Mouse (Mus musculus) forebrain, embryonic 12.5 days (tissue): ENCODE results near the gene Rnf126. TPM values are rescaled to one million over a fixed set of nuclear protein-coding genes. Genes with fewer than 3 reads are reported as not detected.
"Not testable (repeated sequence)": the region's sequence is repeated elsewhere in the genome, so short reads cannot be mapped to it uniquely, and the experiment has no call there.

Experiments
- ATAC-seq: fragments of 200-750 bp; cut with Nextera tagmentation; 2 replicates; pipeline ENCODE4 v1.8.0; 2017; ENCODE audit warnings: moderate TSS enrichment; ENCODE audit not compliant: low FRiP score
- H3K27ac ChIP-seq: fragments of 300-500 bp; sonication (generic); 2 replicates; pipeline ENCODE4 v1.5.1; 2016; ENCODE audit warnings: mild to moderate bottlenecking
- H3K27me3 ChIP-seq: fragments of 300-500 bp; sonication (generic); 2 replicates; pipeline ENCODE4 v1.6.1; 2016; ENCODE audit warnings: mild to moderate bottlenecking
- H3K36me3 ChIP-seq: fragments of 300-500 bp; sonication (generic); replicated peaks from 2 replicates; pipeline ENCODE4 v1.6.1; 2016; ENCODE audit warnings: mild to moderate bottlenecking
- H3K4me1 ChIP-seq: fragments of 300-500 bp; sonication (generic); 2 replicates; pipeline ENCODE4 v1.6.1; 2016
- H3K4me2 ChIP-seq: fragments of 300-500 bp; sonication (generic); 2 replicates; pipeline ENCODE4 v1.6.1; 2016; ENCODE audit warnings: mild to moderate bottlenecking, moderate library complexity
- H3K4me3 ChIP-seq: fragments of 300-500 bp; sonication (generic); replicated peaks from 2 replicates; pipeline ENCODE4 v1.5.1; 2016; ENCODE audit warnings: mild to moderate bottlenecking
- H3K9ac ChIP-seq: fragments of 300-500 bp; sonication (generic); 2 replicates; pipeline ENCODE4 v1.6.1; 2016; ENCODE audit warnings: mild to moderate bottlenecking
- H3K9me3 ChIP-seq: fragments of 300-500 bp; sonication (generic); 2 replicates; pipeline ENCODE4 v1.6.1; 2016
- WGBS: fragments of 180-500 bp; shearing (Covaris S2); methylation state at CpG from one replicate; pipeline ENCODE4 v1.1.7; 2016; 5-methylcytosine and 5-hydroxymethylcytosine counted together
- polyA plus RNA-seq: library from polyadenylated mRNA; unstranded; fragments of >200 nt; fragmentation: Nextera tagmentation; extraction: Ambion mirVana; gene quantifications from 2 replicates; pipeline ENCODE4 v1.2.1, GENCODE M21; 2016

The Rnf126 gene
- polyA plus RNA-seq, 1 experiment from 2014 or later = 103 TPM

DNA sequence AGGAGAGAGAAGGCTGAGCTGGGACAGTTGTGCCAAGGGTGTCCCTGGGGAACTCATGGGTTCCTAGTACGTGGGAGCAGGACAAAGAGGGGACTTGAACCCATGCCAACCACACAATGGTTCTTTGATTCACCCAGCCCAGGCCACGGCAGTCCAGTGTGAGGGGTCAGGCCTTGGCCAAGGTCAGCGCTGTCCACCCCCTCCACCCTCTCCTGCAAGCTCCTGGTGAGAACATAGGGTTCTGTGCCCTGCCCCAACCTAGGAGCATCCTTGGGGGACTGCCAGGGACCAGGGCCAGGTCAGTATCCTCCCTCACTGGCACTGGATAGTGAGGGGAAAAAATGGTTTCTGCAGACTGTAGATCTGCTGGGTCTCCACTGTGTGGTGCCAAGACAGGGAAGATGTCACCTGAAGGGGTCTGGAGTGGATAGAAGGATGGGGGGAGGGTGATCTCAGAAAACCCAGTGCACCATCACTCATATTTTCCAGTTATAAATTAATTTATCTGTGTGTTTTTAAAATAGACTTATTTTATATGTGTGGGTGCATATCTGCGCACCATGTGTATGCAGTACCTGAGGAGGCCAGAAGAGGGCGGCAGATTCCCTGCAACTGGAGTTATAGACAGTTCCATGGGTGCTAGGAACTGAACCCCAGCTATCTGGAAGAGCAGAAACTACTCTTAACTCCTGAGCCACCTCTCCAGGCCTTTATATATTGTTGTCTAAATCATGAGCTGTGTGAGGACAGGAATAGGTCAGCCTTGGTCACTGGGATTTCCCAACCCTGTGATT, 7.9 kb upstream of the Rnf126 start:
- Histone ChIP-seq H3K9me3 (no peaks in the 10 kb centered on the region), H3K27me3 (peaks cover 42% of the 10 kb centered on the region), H3K9ac (no peak overlapping the region), H3K4me1 (peaks cover 13% of the 10 kb centered on the region), H3K4me3 (no peak overlapping the region), H3K27ac (no peak overlapping the region), H3K4me2 (no peak overlapping the region), H3K36me3 (no peaks in the 10 kb centered on the region)
- ATAC-seq = no peak
- 75% methylated on average over 5 of the region's 5 CpGs for WGBS

DNA sequence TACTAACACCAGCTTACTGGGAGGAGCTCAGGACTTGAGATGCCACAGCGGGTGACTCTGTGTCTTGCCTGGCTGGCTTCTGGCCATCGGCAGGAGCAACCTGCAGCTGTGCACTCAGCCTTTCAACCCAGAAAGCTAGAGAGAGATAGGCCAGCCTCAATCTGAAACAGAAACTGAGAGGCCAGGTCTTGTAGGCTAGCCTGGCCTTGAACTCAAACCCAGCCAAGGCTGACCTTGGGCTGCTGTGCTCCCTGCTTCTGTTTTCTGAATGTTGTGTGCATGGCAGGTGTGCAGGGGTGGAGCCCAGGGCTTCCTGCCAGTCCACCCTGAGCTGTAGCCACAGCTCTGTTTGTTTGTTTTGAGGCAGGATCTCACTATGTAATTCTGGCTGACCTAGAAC, 6.5 kb upstream of the Rnf126 start:
- WGBS = 93% methylated on average over 2 of the region's 2 CpGs
- no peak overlapping the region for H3K27ac ChIP-seq
- ATAC-seq = no peak
- H3K36me3 ChIP-seq = no peaks in the 10 kb centered on the region
- peaks cover 14% of the 10 kb centered on the region for H3K4me1 ChIP-seq
- H3K4me2 ChIP-seq = no peak overlapping the region
- no peak overlapping the region for H3K4me3 ChIP-seq
- H3K9ac ChIP-seq = no peak overlapping the region
- no peaks in the 10 kb centered on the region for H3K9me3 ChIP-seq
- H3K27me3 ChIP-seq = peaks cover 27% of the 10 kb centered on the region

DNA sequence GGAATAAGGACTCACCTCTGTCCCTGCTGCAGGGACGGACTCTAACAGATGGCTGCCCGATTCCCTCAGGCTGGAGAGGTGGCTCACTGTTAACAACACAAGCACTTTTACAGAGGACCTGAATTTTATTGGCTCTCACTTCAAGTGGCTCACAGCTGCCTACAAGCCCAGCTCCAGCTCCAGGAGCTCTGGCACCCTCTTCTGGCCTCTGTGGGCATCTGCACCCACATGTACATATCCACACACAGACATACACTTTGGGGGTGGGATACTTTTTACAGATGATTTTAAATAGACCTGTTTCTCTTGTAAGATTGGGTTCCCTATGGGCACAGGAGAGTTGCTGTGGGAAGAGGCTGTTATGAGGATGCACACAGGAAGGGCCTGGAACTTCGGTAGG, 5.6 kb upstream of the Rnf126 start:
- no peak for ATAC-seq
- 89% methylated on average over 3 of the region's 3 CpGs for WGBS
- H3K9ac ChIP-seq = no peak overlapping the region
- no peak overlapping the region for H3K4me2 ChIP-seq
- no peak overlapping the region for H3K4me3 ChIP-seq
- H3K9me3 ChIP-seq = no peaks in the 10 kb centered on the region
- peaks cover 12% of the 10 kb centered on the region for H3K4me1 ChIP-seq
- no peak overlapping the region for H3K27ac ChIP-seq
- H3K36me3 ChIP-seq = no peaks in the 10 kb centered on the region
- H3K27me3 ChIP-seq = peaks cover 18% of the 10 kb centered on the region

DNA sequence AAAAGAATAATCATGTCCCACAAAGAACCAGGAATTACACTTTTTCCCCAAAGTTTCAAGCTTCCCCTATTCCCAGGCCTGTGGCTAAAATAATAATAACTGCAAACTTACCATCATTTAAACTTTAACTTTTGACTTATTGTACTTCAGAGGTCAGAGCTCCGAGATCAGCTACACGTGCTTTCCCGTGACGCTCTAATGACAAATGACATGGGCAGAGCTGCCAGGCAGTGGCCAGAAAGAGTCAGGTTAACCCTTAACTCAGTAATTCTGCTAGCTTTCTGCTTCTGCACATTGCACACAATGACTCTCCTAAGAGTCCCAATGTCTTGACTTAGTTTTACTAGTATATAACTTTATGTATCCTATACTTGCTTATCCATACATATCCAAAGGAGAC, 2.6 kb upstream of the Rnf126 start:
- H3K4me1 ChIP-seq = peaks cover 25% of the 10 kb centered on the region
- WGBS = 73% methylated on average over 4 of the region's 4 CpGs

DNA sequence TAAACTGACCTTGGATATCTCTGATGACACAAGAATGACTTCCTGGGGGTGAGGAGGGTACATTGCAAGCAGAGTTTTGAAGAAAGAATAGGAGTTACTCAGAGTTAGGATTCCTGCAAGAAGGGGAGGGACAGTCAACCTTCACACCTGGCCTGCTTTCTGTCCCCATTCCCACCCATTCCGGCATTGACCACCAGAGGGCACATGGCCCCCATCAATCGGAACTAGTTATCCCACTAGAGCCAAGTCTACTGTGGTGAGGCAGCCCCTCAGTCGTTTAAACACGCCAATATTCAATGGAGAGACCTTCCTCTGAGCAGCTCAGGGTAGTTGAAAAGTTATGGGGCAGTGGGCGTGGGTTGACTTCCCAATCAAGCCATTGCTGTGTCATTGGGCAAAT, 1.6 kb upstream of the Rnf126 start:
- WGBS = 3% methylated on average over 5 of the region's 5 CpGs
- no peak overlapping the region for H3K4me3 ChIP-seq

More for the DNA sequence above, 2.6 kb upstream of the Rnf126 start:
- no peak overlapping the region for H3K4me2 ChIP-seq
- H3K36me3 ChIP-seq = no peaks in the 10 kb centered on the region
- H3K27ac ChIP-seq = no peak overlapping the region
- H3K9me3 ChIP-seq = no peaks in the 10 kb centered on the region
- no peak overlapping the region for H3K9ac ChIP-seq
- H3K4me3 ChIP-seq = no peak overlapping the region
- ATAC-seq = no peak
- H3K27me3 ChIP-seq = 0 out of 2 replicates have a peak, but pooled peaks cover 3% of the 10 kb centered on the region

DNA sequence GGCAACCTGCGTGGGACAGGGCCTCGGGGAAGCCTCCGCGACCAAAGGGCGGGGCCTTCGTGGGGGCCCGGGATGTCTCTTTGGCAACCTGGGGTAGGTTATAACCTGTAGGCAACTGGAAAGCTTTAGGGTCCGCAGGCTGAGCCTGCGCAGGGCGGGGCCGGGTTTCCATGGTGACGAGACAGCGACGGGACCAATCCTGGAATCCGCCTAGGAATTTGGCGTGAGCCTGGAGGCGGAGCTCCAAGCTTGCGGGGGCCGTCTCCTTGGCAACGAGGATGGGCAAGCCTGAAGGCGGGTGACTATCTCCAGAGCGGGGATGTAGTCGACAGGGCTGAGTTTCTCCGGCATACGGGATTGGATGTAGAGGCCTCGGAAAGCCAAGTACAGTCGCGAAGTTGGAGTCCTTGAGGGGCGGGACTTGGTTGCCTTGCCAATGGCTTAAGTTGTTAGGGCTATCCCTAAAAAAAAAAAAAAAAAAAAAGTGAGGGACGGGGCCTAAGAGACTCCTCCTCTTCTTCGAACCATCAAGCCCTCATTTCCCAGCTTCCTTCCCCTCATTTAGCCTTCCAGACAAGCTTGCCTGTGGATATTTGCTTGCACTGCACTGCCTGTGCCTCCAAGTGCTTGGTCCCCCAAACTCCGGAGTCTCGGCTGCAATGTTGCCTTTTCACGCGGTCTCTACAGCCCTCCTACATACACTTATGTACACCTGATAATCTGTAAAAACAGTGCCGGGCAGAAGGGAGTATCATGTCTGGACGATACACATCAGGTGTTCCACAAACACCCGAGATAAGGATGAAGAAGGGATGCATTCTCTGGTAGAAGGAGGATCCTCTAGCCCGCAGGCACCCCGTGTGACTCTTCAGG, 856 bp upstream of the Rnf126 start:
- Histone ChIP-seq H3K4me1 (peaks cover 31% of the 10 kb centered on the region), H3K36me3 (peaks cover under 1% of the 10 kb centered on the region), H3K27ac (peak overlapping the region; percentile 92), H3K4me2 (peak overlapping the region; percentile 94), H3K27me3 (0 out of 2 replicates have a peak, but pooled peaks cover 3% of the 10 kb centered on the region), H3K4me3 (peak overlapping the region; percentile 94), H3K9ac (peak overlapping the region; percentile 26; the same call in 1 of the 2 replicates), H3K9me3 (no peaks in the 10 kb centered on the region)
- WGBS = 11% methylated on average over 40 of the region's 40 CpGs
- ATAC-seq = peak; percentile 88

More for the DNA sequence above, 1.6 kb upstream of the Rnf126 start:
- H3K9ac ChIP-seq = no peak overlapping the region
- H3K4me1 ChIP-seq = peaks cover 28% of the 10 kb centered on the region
- ATAC-seq = no peak
- H3K9me3 ChIP-seq = no peaks in the 10 kb centered on the region
- H3K27ac ChIP-seq = no peak overlapping the region
- no peaks in the 10 kb centered on the region for H3K36me3 ChIP-seq
- 0 out of 2 replicates have a peak overlapping the region, but pooled peaks have one; percentile 94 for H3K4me2 ChIP-seq
- H3K27me3 ChIP-seq = 0 out of 2 replicates have a peak, but pooled peaks cover 3% of the 10 kb centered on the region

DNA sequence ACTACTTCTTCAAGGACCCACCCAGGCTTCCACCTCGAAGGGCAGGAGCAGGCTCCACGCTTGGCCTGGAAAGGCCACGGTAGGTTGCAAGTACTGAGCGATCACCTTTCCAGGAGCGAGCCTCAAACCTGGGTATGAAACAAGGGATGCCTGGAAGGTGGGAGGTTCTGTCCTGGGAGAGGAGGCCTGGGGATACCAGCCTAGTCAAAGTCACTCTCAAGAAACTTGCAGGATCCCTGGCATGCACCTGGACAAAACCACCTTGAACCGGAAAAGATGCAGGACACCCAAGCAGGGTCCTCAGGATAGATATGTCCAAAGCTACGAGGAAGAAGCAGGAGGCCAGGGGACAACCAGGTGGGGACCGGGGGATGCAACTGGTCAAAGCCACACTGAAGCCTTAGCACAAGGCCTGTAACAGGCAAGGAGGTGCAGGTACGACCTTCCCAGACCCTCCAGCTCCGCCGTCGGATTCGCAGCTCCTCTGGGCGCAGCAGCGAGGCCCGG, 698 bp downstream of the Rnf126 start:
- peaks cover 31% of the 10 kb centered on the region for H3K4me1 ChIP-seq
- H3K36me3 ChIP-seq = peaks cover 16% of the 10 kb centered on the region
- ATAC-seq = no peak
- H3K4me2 ChIP-seq = peak overlapping the region; percentile 94
- H3K27ac ChIP-seq = peak overlapping the region; percentile 92
- H3K9ac ChIP-seq = peak overlapping the region; percentile 93
- WGBS = 12% methylated on average over 16 of the region's 16 CpGs
- 0 out of 2 replicates have a peak, but pooled peaks cover 3% of the 10 kb centered on the region for H3K27me3 ChIP-seq
- H3K4me3 ChIP-seq = peak overlapping the region; percentile 94
- H3K9me3 ChIP-seq = no peaks in the 10 kb centered on the region

DNA sequence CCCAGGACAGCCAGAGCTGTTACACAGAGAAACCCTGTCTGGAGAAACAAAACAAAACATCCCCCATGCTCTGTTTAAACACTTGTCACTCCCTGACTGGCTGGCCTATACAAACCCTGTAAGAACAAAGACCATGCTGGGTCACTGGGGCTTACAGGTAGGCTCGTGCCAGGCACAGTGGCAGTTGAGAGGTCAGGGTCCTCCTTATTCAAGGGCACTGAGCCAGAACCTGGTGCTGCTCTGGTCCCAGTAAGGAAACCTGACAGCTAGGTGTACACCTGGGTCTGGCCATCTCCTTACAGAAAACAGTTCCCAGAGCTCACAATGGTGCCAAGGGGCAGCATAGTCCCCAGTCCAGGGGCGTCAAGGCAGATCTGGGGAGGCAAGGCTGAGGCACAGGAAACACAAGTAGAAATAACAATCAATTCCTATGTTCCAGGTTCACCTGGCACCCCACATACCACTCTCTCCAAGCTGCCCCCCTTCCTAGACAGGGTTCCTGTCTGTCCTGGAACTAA, 1.5 kb downstream of the Rnf126 start:
- ATAC-seq = no peak
- H3K9me3 ChIP-seq = no peaks in the 10 kb centered on the region
- H3K9ac ChIP-seq = peak overlapping the region; percentile 93
- H3K27me3 ChIP-seq = 0 out of 2 replicates have a peak, but pooled peaks cover under 1% of the 10 kb centered on the region
- peaks cover 31% of the 10 kb centered on the region for H3K4me1 ChIP-seq
- 64% methylated on average over 2 of the region's 2 CpGs for whole genome bisulfite sequencing
- H3K27ac ChIP-seq = no peak overlapping the region
- peak overlapping the region; percentile 94 for H3K4me2 ChIP-seq
- H3K4me3 ChIP-seq = peak overlapping the region; percentile 94
- H3K36me3 ChIP-seq = peaks cover 24% of the 10 kb centered on the region

DNA sequence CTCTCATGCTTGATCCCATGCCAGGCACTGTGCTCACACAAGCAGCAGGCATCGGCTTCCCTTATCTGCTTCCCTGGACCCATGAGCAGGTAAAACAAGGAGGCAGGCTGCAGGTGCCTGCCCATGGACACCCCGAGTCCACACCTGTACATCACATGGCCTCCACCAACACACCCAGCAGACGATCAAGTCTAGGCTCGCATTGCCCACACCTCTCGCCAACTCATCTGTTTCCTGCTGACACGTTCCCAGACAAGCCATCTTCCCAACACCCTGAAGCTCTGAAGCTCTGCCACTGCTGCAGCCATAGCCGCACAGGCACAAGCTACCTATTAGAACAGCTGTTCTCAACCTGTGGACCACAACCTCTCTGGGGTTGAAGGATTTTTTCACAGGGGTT, 2.5 kb downstream of the Rnf126 start:
- WGBS = 91% methylated on average over 7 of the region's 7 CpGs
- H3K9me3 ChIP-seq = no peaks in the 10 kb centered on the region
- no peak overlapping the region for H3K4me3 ChIP-seq
- H3K36me3 ChIP-seq = peaks cover 32% of the 10 kb centered on the region
- no peak overlapping the region for H3K27ac ChIP-seq
- H3K4me1 ChIP-seq = peaks cover 31% of the 10 kb centered on the region
- H3K9ac ChIP-seq = no peak overlapping the region
- no peak for ATAC-seq
- H3K4me2 ChIP-seq = no peak overlapping the region
- no peaks in the 10 kb centered on the region for H3K27me3 ChIP-seq

DNA sequence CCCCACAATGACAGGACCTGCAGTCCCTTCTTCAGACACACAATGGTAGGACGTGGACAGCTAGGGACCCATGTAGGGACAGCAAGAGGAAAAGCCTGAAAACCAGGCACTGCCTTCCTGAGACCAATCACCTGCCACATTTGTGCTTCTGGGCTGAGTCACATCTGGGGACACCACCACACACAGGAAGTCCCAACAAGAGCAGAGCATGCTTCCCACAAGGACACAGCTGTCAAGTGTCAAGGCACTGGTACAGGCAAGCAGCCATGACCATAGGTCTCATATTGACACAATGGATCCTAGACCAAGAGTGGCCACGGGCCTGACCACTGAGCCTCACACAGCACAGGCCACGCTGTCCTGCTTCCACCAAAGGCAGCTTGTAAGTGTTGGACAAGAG, 3.9 kb downstream of the Rnf126 start:
- ATAC-seq = no peak
- Histone ChIP-seq H3K27ac (no peak overlapping the region), H3K4me2 (no peak overlapping the region), H3K4me1 (peaks cover 26% of the 10 kb centered on the region), H3K36me3 (peaks cover 45% of the 10 kb centered on the region), H3K27me3 (no peaks in the 10 kb centered on the region), H3K4me3 (no peak overlapping the region), H3K9me3 (no peaks in the 10 kb centered on the region), H3K9ac (no peak overlapping the region)
- 89% methylated on average over 3 of the region's 3 CpGs for WGBS

DNA sequence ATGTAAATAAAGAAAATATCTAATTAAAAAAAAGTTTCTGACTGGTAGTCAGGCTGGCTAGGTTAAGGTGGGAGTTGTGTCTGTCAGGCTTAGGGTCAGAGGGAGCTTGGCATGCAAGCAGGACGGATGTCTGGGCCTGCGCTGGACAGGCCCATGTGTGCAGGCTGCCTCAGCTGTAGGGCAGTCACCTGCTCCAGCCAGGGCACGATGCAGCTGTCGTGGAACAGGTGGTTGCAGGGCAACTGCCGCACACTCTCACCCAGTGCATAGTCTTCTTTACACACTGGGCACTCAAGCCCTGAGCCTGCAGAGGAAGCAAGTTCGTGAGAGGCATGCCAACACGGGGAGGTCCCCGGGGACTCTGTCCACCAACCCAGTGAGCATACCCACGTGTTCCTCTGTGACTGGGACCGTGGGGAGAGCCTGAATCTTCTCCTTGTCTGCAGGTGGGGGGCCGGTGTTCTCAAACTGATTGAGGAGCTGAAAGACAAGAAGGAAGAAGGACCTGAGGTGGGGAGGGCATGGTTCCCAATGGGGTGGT, 6.1 kb downstream of the Rnf126 start:
- peaks cover 19% of the 10 kb centered on the region for H3K4me1 ChIP-seq
- peaks cover 66% of the 10 kb centered on the region for H3K36me3 ChIP-seq
- WGBS = 92% methylated on average over 11 of the region's 11 CpGs
- no peak for ATAC-seq
- H3K27me3 ChIP-seq = 0 out of 2 replicates have a peak, but pooled peaks cover 3% of the 10 kb centered on the region
- H3K9me3 ChIP-seq = no peaks in the 10 kb centered on the region
- no peak overlapping the region for H3K4me2 ChIP-seq
- no peak overlapping the region for H3K27ac ChIP-seq
- no peak overlapping the region for H3K9ac ChIP-seq
- no peak overlapping the region for H3K4me3 ChIP-seq

DNA sequence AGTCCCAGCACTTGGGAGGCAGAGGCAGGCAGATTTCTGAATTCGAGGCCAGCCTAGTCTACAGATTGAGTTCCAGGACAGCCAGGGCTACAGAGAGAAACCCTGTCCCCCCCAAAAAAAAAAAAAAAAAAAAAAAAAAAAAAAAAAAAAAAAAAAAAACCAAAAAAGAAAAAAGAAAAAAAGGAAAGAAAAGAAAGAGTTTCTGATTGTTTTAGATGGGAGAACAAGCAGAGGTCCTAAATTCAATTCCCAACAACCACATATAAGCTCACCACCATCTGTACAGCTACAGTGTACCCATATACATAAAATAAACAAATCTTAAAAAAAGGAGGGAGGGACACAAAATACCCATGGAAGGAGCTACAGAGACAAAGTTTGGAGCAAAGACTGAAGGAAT, 7.1 kb downstream of the Rnf126 start:
- H3K9ac ChIP-seq, H3K4me3 ChIP-seq, H3K4me2 ChIP-seq, H3K27ac ChIP-seq, H3K9me3 ChIP-seq, ATAC-seq, H3K27me3 ChIP-seq: not testable (repeated sequence)
- Histone ChIP-seq H3K4me1 (peaks cover 19% of the 10 kb centered on the region), H3K36me3 (peaks cover 68% of the 10 kb centered on the region)
- WGBS = 94% methylated on average over 1 of the region's 1 CpGs
